Mouse (Mus musculus) liver, adult 2 months (tissue): ENCODE results near the gene Zfp775.

Experiments used
- CTCF ChIP-seq: fragments of 200-500 bp; IDR thresholded peaks from 2 replicates; pipeline ENCODE4 v1.5.1; 2011; ENCODE audit warnings: low read depth, low read length, control low read depth
- POLR2A ChIP-seq: fragments of 200-500 bp; IDR thresholded peaks from 2 replicates; pipeline ENCODE4 v1.6.1; 2011; ENCODE audit warnings: low read length, control low read depth; ENCODE audit not compliant: insufficient read depth; ENCODE audit errors: extremely low read depth

- TF ChIP-seq CTCF (no peak), POLR2A (no peak)
Observed at GRCm38 (mm10) chr6:48595278-48595677, 6.6 kb upstream of the Zfp775 start.
